Mouse (Mus musculus) kidney, postnatal 0 days (tissue): ENCODE data around the gene Col8a2. TPM values are rescaled to one million over a fixed set of nuclear protein-coding genes. Genes with fewer than 3 reads are reported as not detected.
A peak's percentile ranks its signal among the peaks of the same experiment; 100 is the strongest.

ENCODE experiments used
- ATAC-seq: fragments of 200-750 bp; cut with Nextera tagmentation; replicated peaks from 2 replicates; pipeline ENCODE4 v1.8.0; 2017; ENCODE audit warnings: low read depth, moderate number of reproducible peaks, moderate TSS enrichment, moderate library complexity; ENCODE audit not compliant: low FRiP score
- DNase-seq: peaks from one replicate; pipeline ENCODE4 v3.0.0-alpha.2; 2016; ENCODE audit warnings: low spot score
- H3K27ac ChIP-seq: fragments of 300-500 bp; sonication (generic); 2 replicates; pipeline ENCODE4 v1.5.1; 2014; ENCODE audit warnings: mild to moderate bottlenecking
- H3K27me3 ChIP-seq: fragments of 300-500 bp; sonication (generic); 2 replicates; pipeline ENCODE4 v1.6.1; 2014; ENCODE audit warnings: low read length, mixed read lengths; ENCODE audit not compliant: insufficient read depth
- H3K36me3 ChIP-seq: fragments of 300-500 bp; sonication (generic); 2 replicates; pipeline ENCODE4 v1.6.1; 2014; ENCODE audit warnings: low read length, mixed read lengths; ENCODE audit not compliant: insufficient read depth
- H3K4me1 ChIP-seq: fragments of 300-500 bp; sonication (generic); replicated peaks from 2 replicates; pipeline ENCODE4 v1.6.1; 2014; ENCODE audit warnings: antibody characterized with exemption, low read length, mixed read lengths; ENCODE audit not compliant: insufficient read depth
- H3K4me2 ChIP-seq: fragments of 300-500 bp; sonication (generic); 2 replicates; pipeline ENCODE4 v1.6.1; 2014; ENCODE audit warnings: mild to moderate bottlenecking, low read length, moderate library complexity, mixed read lengths
- H3K4me3 ChIP-seq: fragments of 300-500 bp; sonication (generic); replicated peaks from 2 replicates; pipeline ENCODE4 v1.5.1; 2014; ENCODE audit warnings: low read depth, low read length
- H3K9ac ChIP-seq: fragments of 300-500 bp; sonication (generic); 2 replicates; pipeline ENCODE4 v1.6.1; 2014; ENCODE audit warnings: low read depth, low read length
- H3K9me3 ChIP-seq: fragments of 300-500 bp; sonication (generic); replicated peaks from 2 replicates; pipeline ENCODE4 v1.6.1; 2016; ENCODE audit warnings: low read length, inconsistent platforms, mixed read lengths
- CTCF ChIP-seq: IDR thresholded peaks from 2 replicates; pipeline ENCODE4 v1.5.1; 2016; ENCODE audit warnings: antibody characterized with exemption, low read depth, mild to moderate bottlenecking, moderate library complexity
- WGBS: fragments of 180-500 bp; shearing (Covaris S2); extraction: QIAGEN DNeasy Blood & Tissue Kit; methylation state at CpG from one replicate; pipeline ENCODE4 v1.1.7; 2014; 5-methylcytosine and 5-hydroxymethylcytosine counted together
- polyA plus RNA-seq: library from polyadenylated mRNA; unstranded; fragments of >200 nt; fragmentation: Nextera tagmentation; extraction: Ambion mirVana; gene quantifications from 2 replicates; pipeline ENCODE4 v1.2.1, GENCODE M21; 2015

The Col8a2 gene
- polyA plus RNA-seq, 1 experiment from 2014 or later: 8.1 TPM

DNA sequence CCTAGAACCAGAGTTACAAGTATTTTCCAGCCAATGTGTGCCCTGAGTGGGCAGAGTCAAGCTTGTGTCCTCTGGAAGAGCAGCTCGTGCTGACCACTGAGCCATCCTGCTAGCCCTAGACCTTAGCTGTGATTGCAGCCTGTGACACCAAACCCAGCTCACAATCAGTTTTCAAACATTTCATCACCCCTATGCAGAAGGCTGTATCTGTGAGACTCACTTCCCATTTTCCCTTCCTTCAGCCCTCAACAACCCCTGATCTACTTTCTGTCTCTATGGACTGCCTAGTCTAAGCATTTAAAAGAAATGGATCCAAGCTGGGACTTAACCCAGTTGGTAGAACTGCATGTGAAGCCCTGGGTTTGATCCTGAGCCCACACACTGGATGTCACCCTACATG is 18.8 kb downstream of the Col8a2 start:
- 0 out of 2 replicates have a peak, but pooled peaks cover 4% of the 10 kb centered on the region for H3K27me3 ChIP-seq
- H3K4me3 ChIP-seq: no peak overlapping the region
- WGBS: 95% methylated on average over 1 of the region's 1 CpGs
- H3K4me2 ChIP-seq: no peak overlapping the region
- no peaks in the 10 kb centered on the region for H3K36me3 ChIP-seq
- TF ChIP-seq CTCF: no peak
- no peak for DNase-seq
- ATAC-seq: no peak
- H3K9me3 ChIP-seq: no peaks in the 10 kb centered on the region
- H3K27ac ChIP-seq: no peak overlapping the region
- no peak overlapping the region for H3K9ac ChIP-seq
- H3K4me1 ChIP-seq: peaks cover 17% of the 10 kb centered on the region

DNA sequence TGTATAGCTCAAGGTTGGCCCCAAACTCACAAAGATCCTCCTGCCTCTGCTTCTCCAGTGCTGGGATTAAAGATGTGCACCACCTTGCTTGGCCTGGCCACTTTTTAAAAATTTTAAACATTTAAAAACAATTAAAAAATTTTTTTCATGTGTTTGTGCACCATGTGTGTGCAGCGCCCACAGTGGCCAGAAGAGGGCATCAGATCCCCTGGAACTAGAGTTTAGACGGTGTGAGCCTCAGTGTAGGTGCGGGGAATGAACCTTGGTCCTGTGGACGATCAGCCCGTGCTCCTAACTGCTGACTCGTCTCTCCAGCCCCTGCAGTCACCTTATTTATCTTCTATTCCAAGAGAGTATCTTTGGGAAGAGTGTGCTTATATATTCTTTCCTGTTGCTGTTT is 19.5 kb downstream of the Col8a2 start:
- Histone ChIP-seq H3K9me3 (no peaks in the 10 kb centered on the region), H3K36me3 (no peaks in the 10 kb centered on the region), H3K9ac (no peak overlapping the region), H3K4me1 (peaks cover 11% of the 10 kb centered on the region), H3K4me2 (no peak overlapping the region), H3K27ac (no peak overlapping the region), H3K4me3 (no peak overlapping the region), H3K27me3 (no peaks in the 10 kb centered on the region)
- peak; percentile 22 for TF ChIP-seq CTCF
- DNase-seq (no peak), ATAC-seq (no peak)
- WGBS: 84% methylated on average over 6 of the region's 6 CpGs

DNA sequence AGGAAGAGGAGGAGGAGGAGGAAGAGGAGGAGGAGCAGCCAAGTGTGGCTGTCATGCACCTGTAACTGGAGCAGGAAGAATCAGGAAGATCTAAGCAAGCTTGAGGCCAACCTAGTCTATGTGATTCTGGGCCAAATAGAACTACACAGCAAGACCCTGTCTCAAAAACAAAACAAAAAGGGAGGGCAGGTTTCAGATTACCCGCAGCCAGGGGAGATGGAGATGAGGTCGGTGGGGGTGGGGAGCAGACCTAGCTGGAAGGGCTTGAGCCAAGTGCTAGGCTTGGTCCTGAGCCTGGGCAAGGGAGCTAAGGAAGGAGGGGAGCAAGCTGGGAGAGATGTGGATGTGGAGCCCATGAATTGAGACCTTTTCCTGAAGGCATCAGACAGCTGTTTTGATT is 20.2 kb downstream of the Col8a2 start:
- ATAC-seq (no peak), DNase-seq (peak; percentile 11)
- no peak for TF ChIP-seq CTCF
- no peak overlapping the region for H3K27ac ChIP-seq
- no peaks in the 10 kb centered on the region for H3K27me3 ChIP-seq
- no peaks in the 10 kb centered on the region for H3K36me3 ChIP-seq
- 2% methylated on average over 2 of the region's 2 CpGs for WGBS
- H3K4me2 ChIP-seq: no peak overlapping the region
- H3K4me1 ChIP-seq: 0 out of 2 replicates have a peak, but pooled peaks cover 5% of the 10 kb centered on the region
- no peaks in the 10 kb centered on the region for H3K9me3 ChIP-seq
- H3K4me3 ChIP-seq: no peak overlapping the region
- no peak overlapping the region for H3K9ac ChIP-seq

DNA sequence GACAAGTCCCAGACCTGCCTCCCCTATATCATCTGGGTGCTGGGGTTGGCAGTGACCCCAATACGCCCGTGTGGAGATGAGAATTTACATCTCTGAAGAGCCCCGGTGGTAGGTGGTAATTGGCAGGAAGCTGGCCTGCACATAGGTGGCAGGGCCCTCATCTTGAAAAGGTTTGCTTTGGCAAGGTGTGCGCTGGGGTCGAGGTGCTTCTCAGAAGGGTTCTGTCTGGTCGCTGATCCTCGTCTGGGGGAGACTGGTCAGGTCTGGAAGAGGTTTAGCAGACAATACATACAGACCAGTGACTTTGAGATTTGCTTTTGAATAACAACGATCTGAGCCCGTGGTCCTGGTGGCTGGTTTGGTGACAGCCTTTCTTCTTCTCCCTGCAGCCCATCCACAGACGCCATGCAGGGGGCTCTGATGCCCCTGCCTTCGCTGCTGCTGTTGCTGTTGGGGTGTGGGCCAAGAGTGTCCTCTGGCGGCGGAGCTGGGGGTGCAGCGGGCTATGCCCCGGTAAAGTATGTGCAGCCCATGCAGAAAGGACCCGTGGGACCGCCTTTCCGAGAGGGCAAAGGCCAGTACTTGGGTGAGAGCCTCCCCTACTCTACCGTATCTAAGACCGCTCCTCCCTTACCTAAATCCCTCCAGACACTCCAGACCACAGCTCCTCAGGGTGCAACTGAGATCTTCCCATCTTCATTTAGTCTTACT is 22.8 kb downstream of the Col8a2 start:
- no peaks in the 10 kb centered on the region for H3K36me3 ChIP-seq
- no peak overlapping the region for H3K4me3 ChIP-seq
- no peaks in the 10 kb centered on the region for H3K27me3 ChIP-seq
- H3K4me2 ChIP-seq: peak overlapping the region; percentile 43
- 16% methylated on average over 20 of the region's 20 CpGs for WGBS
- no peak; the same call in 1 of the 2 replicates for TF ChIP-seq CTCF
- no peaks in the 10 kb centered on the region for H3K9me3 ChIP-seq
- no peak overlapping the region for H3K9ac ChIP-seq
- DNase-seq (no peak), ATAC-seq (peak; percentile 22)
- H3K4me1 ChIP-seq: 0 out of 2 replicates have a peak, but pooled peaks cover 5% of the 10 kb centered on the region
- no peak overlapping the region for H3K27ac ChIP-seq

DNA sequence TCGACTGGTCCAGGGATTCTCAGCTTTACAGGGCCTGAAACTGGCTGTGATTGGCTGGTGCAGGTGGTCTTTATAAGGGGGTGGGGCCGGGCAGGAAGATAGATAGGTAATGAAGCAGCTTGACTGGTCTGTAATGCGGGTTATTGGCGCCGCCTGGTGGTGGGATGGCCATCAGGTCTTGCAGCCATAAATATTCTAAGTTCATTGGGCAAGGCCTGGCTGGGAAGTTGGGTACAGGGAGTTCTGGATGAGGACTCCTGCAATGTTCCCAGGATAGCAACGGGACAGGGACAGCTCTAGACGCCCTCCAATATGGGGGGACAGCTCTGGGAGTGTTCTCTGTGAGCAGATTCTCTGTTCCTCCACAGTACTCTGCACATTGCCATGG is 23.3 kb downstream of the Col8a2 start:
- H3K9me3 ChIP-seq: no peaks in the 10 kb centered on the region
- no peak overlapping the region for H3K27ac ChIP-seq
- peaks cover 9% of the 10 kb centered on the region; the same call in 1 of the 2 replicates for H3K4me1 ChIP-seq
- H3K27me3 ChIP-seq: no peaks in the 10 kb centered on the region
- H3K4me3 ChIP-seq: no peak overlapping the region
- WGBS: 3% methylated on average over 7 of the region's 7 CpGs
- ATAC-seq (peak; percentile 46), DNase-seq (peak; percentile 91)
- peak overlapping the region; percentile 43 for H3K4me2 ChIP-seq
- no peaks in the 10 kb centered on the region for H3K36me3 ChIP-seq
- TF ChIP-seq CTCF: peak; percentile 85
- H3K9ac ChIP-seq: no peak overlapping the region

GRCm38 (mm10) chr4:126310344-126310743 is 23.8 kb downstream of the Col8a2 start:
- no peak overlapping the region for H3K27ac ChIP-seq
- DNase-seq: no peak
- H3K4me3 ChIP-seq: no peak overlapping the region
- no peak overlapping the region for H3K9ac ChIP-seq
- H3K9me3 ChIP-seq: no peaks in the 10 kb centered on the region
- no peak for ATAC-seq
- H3K4me2 ChIP-seq: no peak overlapping the region
- H3K4me1 ChIP-seq: peaks cover 10% of the 10 kb centered on the region; the same call in 1 of the 2 replicates
- 79% methylated on average over 7 of the region's 7 CpGs for WGBS
- no peaks in the 10 kb centered on the region for H3K36me3 ChIP-seq
- H3K27me3 ChIP-seq: no peaks in the 10 kb centered on the region
- no peak for TF ChIP-seq CTCF
